Mouse (Mus musculus): ENCODE measurements at regions not wholly inside any gene's neighbourhood (a gene's known extent, or its start where the extent isn't known, plus 50 kb on each side); places are given as distances from the start of the nearest gene placed in this dataset.

GRCm38 (mm10) chr10:117556851-117557542 is 72.3 kb upstream of the Cpm start:
- no peak overlapping the region for H3K27ac ChIP-seq (ENCODE audit: low read length)
- no peaks in the 10 kb centered on the region for H3K36me3 ChIP-seq (ENCODE audit: control insufficient read depth, insufficient read depth, low read length)
- no peaks in the 10 kb centered on the region for H3K27me3 ChIP-seq (replicated peaks; ENCODE audit: control insufficient read depth, insufficient read depth, low read length)
- peaks cover 19% of the 10 kb centered on the region; the same call in 1 of the 2 replicates for H3K4me1 ChIP-seq (ENCODE audit: control insufficient read depth, insufficient read depth, low read length)
- H3K4me3 ChIP-seq (ENCODE audit: low read length), result no peak overlapping the region
- H3K9me3 ChIP-seq (ENCODE audit: control insufficient read depth, low read length), result no peaks in the 10 kb centered on the region
- WGBS, result 68% methylated on average over 14 of the region's 14 CpGs
- ATAC-seq, result no peak
- no peak overlapping the region for H3K9ac ChIP-seq (ENCODE audit: low read depth, low read length)
- no peak overlapping the region for H3K4me2 ChIP-seq (ENCODE audit: low read depth, low read length)

- Histone ChIP-seq H3K27me3 (replicated peaks; ENCODE audit: control insufficient read depth, insufficient read depth, low read length) (no peaks in the 10 kb centered on the region), H3K4me1 (ENCODE audit: control insufficient read depth, insufficient read depth, low read length) (peaks cover 19% of the 10 kb centered on the region; the same call in 1 of the 2 replicates), H3K4me3 (ENCODE audit: low read length) (no peak overlapping the region), H3K9ac (ENCODE audit: low read depth, low read length) (no peak overlapping the region), H3K4me2 (ENCODE audit: low read depth, low read length) (0 out of 2 replicates have a peak overlapping the region, but pooled peaks have one; percentile 20), H3K9me3 (ENCODE audit: control insufficient read depth, low read length) (no peaks in the 10 kb centered on the region), H3K27ac (ENCODE audit: low read length) (no peak overlapping the region), H3K36me3 (ENCODE audit: control insufficient read depth, insufficient read depth, low read length) (no peaks in the 10 kb centered on the region)
- ATAC-seq, result no peak
- WGBS, result 32% methylated on average over 15 of the region's 15 CpGs
Observed at GRCm38 (mm10) chr10:117556027-117556789, 73.1 kb upstream of the Cpm start.

- no peak overlapping the region for H3K4me3 ChIP-seq (ENCODE audit: low read length)
- WGBS, result 74% methylated on average over 10 of the region's 10 CpGs
- H3K4me2 ChIP-seq (ENCODE audit: low read depth, low read length), result no peak overlapping the region
- H3K4me1 ChIP-seq (ENCODE audit: control insufficient read depth, insufficient read depth, low read length), result peaks cover 19% of the 10 kb centered on the region; the same call in 1 of the 2 replicates
- no peaks in the 10 kb centered on the region for H3K36me3 ChIP-seq (ENCODE audit: control insufficient read depth, insufficient read depth, low read length)
- no peak overlapping the region for H3K27ac ChIP-seq (ENCODE audit: low read length)
- H3K27me3 ChIP-seq (replicated peaks; ENCODE audit: control insufficient read depth, insufficient read depth, low read length), result no peaks in the 10 kb centered on the region
- no peak overlapping the region for H3K9ac ChIP-seq (ENCODE audit: low read depth, low read length)
- no peak for ATAC-seq
- no peaks in the 10 kb centered on the region for H3K9me3 ChIP-seq (ENCODE audit: control insufficient read depth, low read length)
Observed at GRCm38 (mm10) chr10:117555542-117555941, 73.8 kb upstream of the Cpm start.

GRCm38 (mm10) chr10:117555044-117555443 is 74.3 kb upstream of the Cpm start:
- H3K4me2 ChIP-seq (ENCODE audit: low read depth, low read length), result no peak overlapping the region
- H3K27me3 ChIP-seq (replicated peaks; ENCODE audit: control insufficient read depth, insufficient read depth, low read length), result no peaks in the 10 kb centered on the region
- no peak overlapping the region for H3K4me3 ChIP-seq (ENCODE audit: low read length)
- H3K36me3 ChIP-seq (ENCODE audit: control insufficient read depth, insufficient read depth, low read length), result no peaks in the 10 kb centered on the region
- ATAC-seq, result no peak
- H3K27ac ChIP-seq (ENCODE audit: low read length), result no peak overlapping the region
- H3K4me1 ChIP-seq (ENCODE audit: control insufficient read depth, insufficient read depth, low read length), result peaks cover 19% of the 10 kb centered on the region; the same call in 1 of the 2 replicates
- no peaks in the 10 kb centered on the region for H3K9me3 ChIP-seq (ENCODE audit: control insufficient read depth, low read length)
- 67% methylated on average over 8 of the region's 8 CpGs for WGBS
- H3K9ac ChIP-seq (ENCODE audit: low read depth, low read length), result no peak overlapping the region

DNA sequence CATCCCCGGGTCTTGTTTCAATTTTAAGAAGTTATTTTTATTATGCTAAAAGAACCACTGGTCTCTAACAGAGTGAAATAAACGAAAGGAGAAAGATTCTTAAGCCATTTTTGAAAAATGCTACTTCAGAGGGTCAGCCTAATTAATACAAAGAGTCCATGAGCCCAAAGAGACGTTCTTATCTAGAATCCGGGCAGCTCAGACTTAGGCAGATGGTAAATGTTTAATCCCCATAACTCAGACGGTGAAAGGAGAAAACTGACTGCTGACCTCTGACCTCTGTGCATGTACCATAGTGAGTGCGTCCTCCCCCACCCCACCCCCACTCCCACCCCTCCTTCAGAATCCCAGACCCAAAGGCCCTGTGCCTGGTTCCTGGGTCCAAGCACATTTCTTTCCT is 74.8 kb upstream of the Cpm start:
- no peak overlapping the region for H3K4me2 ChIP-seq (ENCODE audit: low read depth, low read length)
- H3K27me3 ChIP-seq (replicated peaks; ENCODE audit: control insufficient read depth, insufficient read depth, low read length), result no peaks in the 10 kb centered on the region
- no peaks in the 10 kb centered on the region for H3K9me3 ChIP-seq (ENCODE audit: control insufficient read depth, low read length)
- peaks cover 15% of the 10 kb centered on the region; the same call in 1 of the 2 replicates for H3K4me1 ChIP-seq (ENCODE audit: control insufficient read depth, insufficient read depth, low read length)
- ATAC-seq, result peak; percentile 48; the same call in 1 of the 2 replicates
- no peak overlapping the region for H3K9ac ChIP-seq (ENCODE audit: low read depth, low read length)
- no peak overlapping the region for H3K27ac ChIP-seq (ENCODE audit: low read length)
- 42% methylated on average over 6 of the region's 6 CpGs for WGBS
- H3K36me3 ChIP-seq (ENCODE audit: control insufficient read depth, insufficient read depth, low read length), result no peaks in the 10 kb centered on the region
- H3K4me3 ChIP-seq (ENCODE audit: low read length), result no peak overlapping the region

DNA sequence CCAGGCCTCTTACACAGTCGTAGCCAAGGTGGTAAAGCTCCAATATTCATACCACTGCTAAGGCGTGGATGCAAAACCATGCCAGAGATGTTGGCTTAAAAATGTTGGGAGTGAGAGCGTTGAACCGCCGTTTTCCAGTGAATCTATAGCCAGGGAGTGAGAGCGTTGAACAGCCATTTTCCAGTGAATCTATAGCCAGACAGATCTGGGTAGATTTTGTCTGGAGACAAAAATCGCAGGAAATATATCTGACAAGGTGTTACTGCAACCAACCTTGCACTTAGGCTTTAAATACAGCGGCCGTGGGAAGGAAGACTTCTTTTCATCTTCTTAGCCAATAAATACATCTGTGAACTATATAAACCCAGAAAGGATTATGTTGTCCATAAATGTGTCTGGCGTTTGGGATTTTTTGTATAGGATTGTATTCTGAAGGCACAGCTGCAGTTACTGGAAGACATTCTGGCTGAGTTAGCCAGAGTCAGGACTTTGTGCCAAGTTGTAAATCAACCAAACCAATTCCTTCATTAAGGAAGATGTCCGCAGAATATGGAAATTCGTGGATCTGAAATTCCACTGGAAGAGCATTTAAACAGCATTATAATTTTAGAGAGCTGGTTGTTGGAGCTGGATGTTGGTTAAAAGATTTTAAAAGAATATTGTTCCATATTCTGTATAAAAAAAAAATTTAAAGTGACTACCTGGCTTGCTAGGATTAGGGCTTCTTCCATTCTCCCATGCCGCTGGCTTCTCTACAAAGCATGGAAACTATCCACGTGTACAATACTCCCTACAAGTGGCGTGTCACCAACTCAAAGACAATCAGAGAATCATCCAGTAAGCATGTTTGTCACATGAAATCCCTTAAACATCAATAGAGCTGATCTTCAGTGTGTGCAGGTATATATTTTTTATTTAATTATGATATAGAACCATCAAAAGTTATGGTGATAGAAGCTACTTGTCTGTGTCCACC is 75.8 kb upstream of the Cpm start:
- Histone ChIP-seq H3K36me3 (ENCODE audit: control insufficient read depth, insufficient read depth, low read length) (no peaks in the 10 kb centered on the region), H3K9ac (ENCODE audit: low read depth, low read length) (no peak overlapping the region), H3K4me1 (ENCODE audit: control insufficient read depth, insufficient read depth, low read length) (peaks cover 15% of the 10 kb centered on the region; the same call in 1 of the 2 replicates), H3K27me3 (replicated peaks; ENCODE audit: control insufficient read depth, insufficient read depth, low read length) (no peaks in the 10 kb centered on the region), H3K27ac (ENCODE audit: low read length) (no peak overlapping the region), H3K9me3 (ENCODE audit: control insufficient read depth, low read length) (no peaks in the 10 kb centered on the region), H3K4me3 (ENCODE audit: low read length) (no peak overlapping the region), H3K4me2 (ENCODE audit: low read depth, low read length) (no peak overlapping the region)
- no peak for ATAC-seq
- WGBS, result 76% methylated on average over 15 of the region's 15 CpGs

GRCm38 (mm10) chr10:117552049-117552652 is 77.1 kb upstream of the Cpm start:
- no peak for ATAC-seq
- Histone ChIP-seq H3K9me3 (ENCODE audit: control insufficient read depth, low read length) (no peaks in the 10 kb centered on the region), H3K27me3 (replicated peaks; ENCODE audit: control insufficient read depth, insufficient read depth, low read length) (no peaks in the 10 kb centered on the region), H3K4me2 (ENCODE audit: low read depth, low read length) (no peak overlapping the region), H3K9ac (ENCODE audit: low read depth, low read length) (no peak overlapping the region), H3K4me3 (ENCODE audit: low read length) (no peak overlapping the region), H3K36me3 (ENCODE audit: control insufficient read depth, insufficient read depth, low read length) (no peaks in the 10 kb centered on the region), H3K4me1 (ENCODE audit: control insufficient read depth, insufficient read depth, low read length) (peaks cover 15% of the 10 kb centered on the region; the same call in 1 of the 2 replicates), H3K27ac (ENCODE audit: low read length) (no peak overlapping the region)
- WGBS, result 87% methylated on average over 9 of the region's 9 CpGs

- H3K4me3 ChIP-seq (ENCODE audit: low read length), result no peak overlapping the region
- no peaks in the 10 kb centered on the region for H3K36me3 ChIP-seq (ENCODE audit: control insufficient read depth, insufficient read depth, low read length)
- no peak overlapping the region for H3K27ac ChIP-seq (ENCODE audit: low read length)
- no peaks in the 10 kb centered on the region for H3K9me3 ChIP-seq (ENCODE audit: control insufficient read depth, low read length)
- ATAC-seq, result no peak
- H3K27me3 ChIP-seq (replicated peaks; ENCODE audit: control insufficient read depth, insufficient read depth, low read length), result no peaks in the 10 kb centered on the region
- peaks cover 12% of the 10 kb centered on the region; the same call in 1 of the 2 replicates for H3K4me1 ChIP-seq (ENCODE audit: control insufficient read depth, insufficient read depth, low read length)
- no peak overlapping the region for H3K4me2 ChIP-seq (ENCODE audit: low read depth, low read length)
- H3K9ac ChIP-seq (ENCODE audit: low read depth, low read length), result no peak overlapping the region
- 68% methylated on average over 13 of the region's 13 CpGs for WGBS
Observed at GRCm38 (mm10) chr10:117551234-117552048, 77.9 kb upstream of the Cpm start.

Measured in intestine, embryonic 16.5 days (tissue).